Mouse (Mus musculus): Measurements from ENCODE around the gene Sema4a. TPM values are rescaled to one million over a fixed set of nuclear protein-coding genes. Genes with fewer than 3 reads are reported as not detected.

The Sema4a gene
- polyA plus RNA-seq, 1 experiment from 2014 or later = 5.3 TPM

DNA sequence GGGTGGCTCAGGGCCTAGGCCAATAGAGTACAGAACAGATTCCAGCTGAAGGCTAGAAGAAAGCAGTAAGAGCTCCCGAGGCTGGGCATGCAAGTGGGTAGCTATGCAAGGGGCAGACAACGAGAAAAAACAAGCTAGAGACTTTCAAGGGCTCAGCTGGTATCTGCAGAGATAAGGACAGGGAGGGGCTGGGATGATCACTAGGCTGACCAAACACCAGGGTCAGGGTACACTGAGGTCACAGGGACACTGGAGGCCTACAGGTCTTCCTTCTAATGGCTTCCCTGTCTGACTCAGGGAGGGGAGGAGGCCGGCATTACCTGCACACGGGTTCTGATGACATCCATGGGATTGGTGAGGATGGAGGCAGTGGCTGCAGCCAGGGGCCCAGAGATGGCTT, 45.3 kb downstream of the Sema4a start:
- DNase-seq (ENCODE audit: low spot score) = no peak
- no peak overlapping the region for H3K27ac ChIP-seq (replicated peaks; ENCODE audit: low read depth, low read length)
- H3K9ac ChIP-seq (replicated peaks; ENCODE audit: low read length) = no peak overlapping the region
- no peaks in the 10 kb centered on the region for H3K9me3 ChIP-seq (replicated peaks; ENCODE audit: control insufficient read depth, low read length)
- H3K4me2 ChIP-seq (ENCODE audit: low read depth, low read length) = no peak overlapping the region
- no peak overlapping the region for H3K4me3 ChIP-seq (ENCODE audit: low read depth, low read length)
- no peaks in the 10 kb centered on the region for H3K27me3 ChIP-seq (ENCODE audit: control insufficient read depth, insufficient read depth, low read length)
- WGBS = 80% methylated on average over 4 of the region's 4 CpGs
- peaks cover 3% of the 10 kb centered on the region for H3K36me3 ChIP-seq (replicated peaks; ENCODE audit: control insufficient read depth, insufficient read depth, low read depth, low read length)
- H3K4me1 ChIP-seq (ENCODE audit: control insufficient read depth, insufficient read depth, low read length) = no peaks in the 10 kb centered on the region
- no peak for ATAC-seq (replicated peaks; ENCODE audit: insufficient number of reproducible peaks, low FRiP score, low TSS enrichment, low read depth)

DNA sequence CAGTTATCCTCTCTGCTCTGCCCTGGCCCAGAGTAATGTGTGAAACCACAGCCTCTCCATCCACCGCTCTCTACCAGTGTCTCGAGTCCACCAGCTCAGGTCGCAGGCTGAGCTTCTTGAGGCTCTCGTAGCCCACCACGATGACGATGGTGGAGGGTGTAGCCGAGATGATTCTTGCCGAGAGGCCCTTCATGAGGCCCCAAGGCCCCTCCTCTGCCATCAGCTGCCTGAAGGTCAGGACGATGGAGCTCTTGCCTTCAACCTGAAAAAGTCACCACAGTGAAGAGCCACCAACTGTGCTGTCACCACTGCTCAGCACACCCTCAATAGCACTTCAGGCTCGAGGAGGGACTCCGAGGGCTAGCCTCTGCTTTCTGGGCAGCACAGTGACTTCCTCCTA, 48.3 kb downstream of the Sema4a start:
- H3K27me3 ChIP-seq (ENCODE audit: control insufficient read depth, insufficient read depth, low read length) = no peaks in the 10 kb centered on the region
- H3K4me3 ChIP-seq (ENCODE audit: low read depth, low read length) = no peak overlapping the region
- H3K4me2 ChIP-seq (ENCODE audit: low read depth, low read length) = no peak overlapping the region
- H3K9me3 ChIP-seq (replicated peaks; ENCODE audit: control insufficient read depth, low read length) = no peaks in the 10 kb centered on the region
- H3K27ac ChIP-seq (replicated peaks; ENCODE audit: low read depth, low read length) = no peak overlapping the region
- WGBS = 90% methylated on average over 11 of the region's 11 CpGs
- no peaks in the 10 kb centered on the region; the same call in 1 of the 2 replicates for H3K36me3 ChIP-seq (replicated peaks; ENCODE audit: control insufficient read depth, insufficient read depth, low read depth, low read length)
- ATAC-seq (replicated peaks; ENCODE audit: insufficient number of reproducible peaks, low FRiP score, low TSS enrichment, low read depth) (no peak), DNase-seq (ENCODE audit: low spot score) (no peak)
- H3K9ac ChIP-seq (replicated peaks; ENCODE audit: low read length) = no peak overlapping the region
- H3K4me1 ChIP-seq (ENCODE audit: control insufficient read depth, insufficient read depth, low read length) = no peaks in the 10 kb centered on the region

- H3K27me3 ChIP-seq (ENCODE audit: control insufficient read depth, insufficient read depth, low read length) = no peaks in the 10 kb centered on the region
- H3K9ac ChIP-seq (replicated peaks; ENCODE audit: low read length) = no peak overlapping the region
- H3K4me3 ChIP-seq (ENCODE audit: low read depth, low read length) = no peak overlapping the region
- 97% methylated on average over 4 of the region's 4 CpGs for WGBS
- no peak for ATAC-seq (replicated peaks; ENCODE audit: insufficient number of reproducible peaks, low FRiP score, low TSS enrichment, low read depth)
- H3K4me2 ChIP-seq (ENCODE audit: low read depth, low read length) = no peak overlapping the region
- H3K4me1 ChIP-seq (ENCODE audit: control insufficient read depth, insufficient read depth, low read length) = no peaks in the 10 kb centered on the region
- H3K9me3 ChIP-seq (replicated peaks; ENCODE audit: control insufficient read depth, low read length) = no peaks in the 10 kb centered on the region
- H3K36me3 ChIP-seq (replicated peaks; ENCODE audit: control insufficient read depth, insufficient read depth, low read depth, low read length) = no peaks in the 10 kb centered on the region; the same call in 1 of the 2 replicates
- no peak for DNase-seq (ENCODE audit: low spot score)
- H3K27ac ChIP-seq (replicated peaks; ENCODE audit: low read depth, low read length) = no peak overlapping the region
These were observed 49.3 kb downstream of the Sema4a start for GRCm38 (mm10) chr3:88411681-88412080.

DNA sequence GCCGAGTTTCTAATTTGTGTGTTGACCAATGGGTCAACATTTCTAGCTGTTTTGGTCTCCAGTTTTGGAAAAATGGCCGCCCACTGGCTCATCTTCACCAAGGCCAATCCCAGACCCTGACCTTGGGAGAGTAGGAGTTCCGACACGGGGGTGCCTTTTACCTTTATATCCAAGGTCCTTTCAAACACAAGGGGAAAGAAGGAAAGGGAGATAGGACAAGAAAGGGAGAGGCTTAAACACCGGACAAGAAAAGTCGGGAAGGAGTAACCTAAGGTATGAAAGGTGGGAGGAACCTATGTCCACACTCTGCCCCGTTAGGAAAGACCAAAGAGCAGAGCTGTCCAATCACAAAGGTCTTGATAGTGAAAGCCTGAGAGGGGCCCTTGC, 50.3 kb downstream of the Sema4a start:
- no peaks in the 10 kb centered on the region; the same call in 1 of the 2 replicates for H3K36me3 ChIP-seq (replicated peaks; ENCODE audit: control insufficient read depth, insufficient read depth, low read depth, low read length)
- no peak for DNase-seq (ENCODE audit: low spot score)
- no peaks in the 10 kb centered on the region for H3K27me3 ChIP-seq (ENCODE audit: control insufficient read depth, insufficient read depth, low read length)
- peak overlapping the region; percentile 71 for H3K4me2 ChIP-seq (ENCODE audit: low read depth, low read length)
- ATAC-seq (replicated peaks; ENCODE audit: insufficient number of reproducible peaks, low FRiP score, low TSS enrichment, low read depth) = no peak
- H3K9ac ChIP-seq (replicated peaks; ENCODE audit: low read length) = peak overlapping the region; percentile 89; the same call in 1 of the 2 replicates
- 25% methylated on average over 7 of the region's 7 CpGs for whole genome bisulfite sequencing
- peak overlapping the region; percentile 72 for H3K4me3 ChIP-seq (ENCODE audit: low read depth, low read length)
- H3K27ac ChIP-seq (replicated peaks; ENCODE audit: low read depth, low read length) = no peak overlapping the region
- no peaks in the 10 kb centered on the region for H3K4me1 ChIP-seq (ENCODE audit: control insufficient read depth, insufficient read depth, low read length)
- H3K9me3 ChIP-seq (replicated peaks; ENCODE audit: control insufficient read depth, low read length) = no peaks in the 10 kb centered on the region

DNA sequence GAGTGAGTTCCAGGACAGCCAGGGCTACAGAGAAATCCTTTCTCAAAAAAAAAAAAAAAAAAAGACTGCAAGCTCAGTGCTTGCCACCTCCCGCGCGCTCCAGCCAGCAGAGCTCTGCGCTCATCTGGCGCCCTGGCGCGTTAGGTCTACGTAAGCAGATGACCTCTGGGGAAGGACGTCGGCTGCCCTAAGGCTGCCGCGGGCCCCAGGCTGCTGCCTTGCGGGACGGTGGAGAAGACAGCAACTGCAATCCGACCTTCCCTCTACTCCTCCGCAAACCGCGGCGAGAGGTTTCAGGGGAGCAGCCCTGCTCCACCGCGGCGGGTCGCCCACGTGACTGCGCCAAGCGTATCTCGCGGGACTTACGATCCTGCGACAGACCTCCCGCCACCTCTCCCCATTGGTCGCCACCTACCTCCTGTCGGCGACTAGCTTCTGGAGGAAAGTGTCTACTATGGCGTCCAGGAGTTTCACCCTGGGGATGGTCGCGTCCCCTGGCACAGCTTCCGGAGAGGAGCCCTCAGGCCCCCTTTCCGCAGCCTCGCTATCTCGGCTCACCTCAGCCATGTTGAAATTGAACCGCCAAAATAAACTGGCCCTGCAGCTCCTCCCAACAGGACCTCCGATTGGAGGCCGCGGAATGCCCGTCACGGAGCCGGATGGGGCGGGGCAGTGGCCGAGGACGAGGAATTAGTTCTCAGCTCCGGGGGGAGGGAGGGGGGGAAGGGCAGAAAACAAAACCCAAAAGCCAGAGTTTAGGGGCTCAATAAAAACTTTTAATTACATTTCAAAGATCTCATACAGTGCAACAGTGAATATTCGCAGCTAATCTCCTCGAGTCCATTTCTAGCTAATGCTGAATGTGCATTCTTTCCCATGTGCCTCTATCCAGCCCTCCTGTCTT, 51.0 kb downstream of the Sema4a start, which contains the start of gene Pmf1:
Gene Pmf1 (minus strand): TSS at position 591 of the 904 bp plus-strand sequence.
- Histone ChIP-seq H3K4me3 (ENCODE audit: low read depth, low read length) (peak within 1 kb of the TSS; percentile 72), H3K4me2 (ENCODE audit: low read depth, low read length) (peak within 1 kb of the TSS; percentile 71), H3K9me3 (replicated peaks; ENCODE audit: control insufficient read depth, low read length) (no peaks in the 10 kb centered on the region), H3K36me3 (replicated peaks; ENCODE audit: control insufficient read depth, insufficient read depth, low read depth, low read length) (no peaks in the 10 kb centered on the region), H3K9ac (replicated peaks; ENCODE audit: low read length) (peak within 1 kb of the TSS; percentile 89), H3K4me1 (ENCODE audit: control insufficient read depth, insufficient read depth, low read length) (no peaks in the 10 kb centered on the region), H3K27me3 (ENCODE audit: control insufficient read depth, insufficient read depth, low read length) (no peaks in the 10 kb centered on the region), H3K27ac (replicated peaks; ENCODE audit: low read depth, low read length) (peak within 1 kb of the TSS; percentile 93)
- ATAC-seq (replicated peaks; ENCODE audit: insufficient number of reproducible peaks, low FRiP score, low TSS enrichment, low read depth) = peak; percentile 89
- DNase-seq (ENCODE audit: low spot score) = peak; percentile 91
- 0% methylated on average over 54 of the region's 54 CpGs for WGBS

DNA sequence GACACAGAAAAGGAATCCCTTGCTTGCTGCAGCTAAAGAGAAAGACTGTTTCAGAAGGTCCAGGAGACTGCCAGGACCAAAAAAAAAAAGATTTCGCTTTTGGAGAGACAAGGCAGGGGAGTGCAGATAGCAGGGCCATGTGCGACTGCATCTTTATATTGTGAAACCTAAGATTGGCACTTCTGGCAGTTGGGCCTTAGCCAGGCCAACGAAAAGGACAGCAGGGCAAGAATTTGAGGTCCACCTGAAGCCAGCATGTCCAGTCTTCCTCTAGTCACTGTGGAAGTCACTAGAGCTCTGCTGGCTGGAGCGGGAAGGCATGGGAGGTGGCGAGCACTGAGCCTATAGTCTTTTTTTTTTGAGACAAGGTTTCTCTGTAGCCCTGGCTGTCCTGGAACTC, 52.0 kb downstream of the Sema4a start:
- peak overlapping the region; percentile 71 for H3K4me2 ChIP-seq (ENCODE audit: low read depth, low read length)
- H3K4me3 ChIP-seq (ENCODE audit: low read depth, low read length) = peak overlapping the region; percentile 72
- H3K9ac ChIP-seq (replicated peaks; ENCODE audit: low read length) = peak overlapping the region; percentile 89
- no peaks in the 10 kb centered on the region for H3K36me3 ChIP-seq (replicated peaks; ENCODE audit: control insufficient read depth, insufficient read depth, low read depth, low read length)
- no peaks in the 10 kb centered on the region for H3K27me3 ChIP-seq (ENCODE audit: control insufficient read depth, insufficient read depth, low read length)
- ATAC-seq (replicated peaks; ENCODE audit: insufficient number of reproducible peaks, low FRiP score, low TSS enrichment, low read depth) (no peak), DNase-seq (ENCODE audit: low spot score) (no peak)
- H3K4me1 ChIP-seq (ENCODE audit: control insufficient read depth, insufficient read depth, low read length) = no peaks in the 10 kb centered on the region
- H3K9me3 ChIP-seq (replicated peaks; ENCODE audit: control insufficient read depth, low read length) = no peaks in the 10 kb centered on the region
- 65% methylated on average over 5 of the region's 5 CpGs for WGBS
- no peak overlapping the region for H3K27ac ChIP-seq (replicated peaks; ENCODE audit: low read depth, low read length)

DNA sequence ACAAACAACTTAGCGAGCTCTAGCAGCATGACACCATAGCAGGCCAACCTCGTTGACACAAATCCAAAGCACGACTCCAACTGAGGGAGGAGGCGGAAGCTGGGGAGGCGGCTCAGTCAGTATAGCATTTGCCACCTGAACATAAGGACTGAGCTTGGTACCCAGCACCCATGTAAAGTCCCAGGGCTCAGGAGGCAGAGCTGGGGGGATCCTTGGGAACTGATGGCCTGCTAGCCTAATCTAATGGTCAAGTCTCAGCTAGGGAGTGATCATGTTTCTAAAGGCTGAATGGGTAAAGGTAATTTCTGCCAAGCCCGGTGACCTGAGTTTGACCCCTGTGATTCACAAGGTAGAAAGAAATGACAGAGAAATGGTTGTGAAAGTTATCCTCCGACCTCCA, 53.5 kb downstream of the Sema4a start:
- H3K27me3 ChIP-seq (ENCODE audit: control insufficient read depth, insufficient read depth, low read length) = no peaks in the 10 kb centered on the region
- DNase-seq (ENCODE audit: low spot score) (no peak), ATAC-seq (replicated peaks; ENCODE audit: insufficient number of reproducible peaks, low FRiP score, low TSS enrichment, low read depth) (no peak)
- no peak overlapping the region for H3K4me3 ChIP-seq (ENCODE audit: low read depth, low read length)
- no peaks in the 10 kb centered on the region for H3K4me1 ChIP-seq (ENCODE audit: control insufficient read depth, insufficient read depth, low read length)
- H3K27ac ChIP-seq (replicated peaks; ENCODE audit: low read depth, low read length) = no peak overlapping the region
- 61% methylated on average over 7 of the region's 7 CpGs for WGBS
- H3K36me3 ChIP-seq (replicated peaks; ENCODE audit: control insufficient read depth, insufficient read depth, low read depth, low read length) = no peaks in the 10 kb centered on the region
- no peaks in the 10 kb centered on the region for H3K9me3 ChIP-seq (replicated peaks; ENCODE audit: control insufficient read depth, low read length)
- no peak overlapping the region for H3K4me2 ChIP-seq (ENCODE audit: low read depth, low read length)
- H3K9ac ChIP-seq (replicated peaks; ENCODE audit: low read length) = no peak overlapping the region

- no peaks in the 10 kb centered on the region for H3K4me1 ChIP-seq (ENCODE audit: control insufficient read depth, insufficient read depth, low read length)
- H3K27me3 ChIP-seq (ENCODE audit: control insufficient read depth, insufficient read depth, low read length) = no peaks in the 10 kb centered on the region
- H3K9ac ChIP-seq (replicated peaks; ENCODE audit: low read length) = no peak overlapping the region
- H3K27ac ChIP-seq (replicated peaks; ENCODE audit: low read depth, low read length) = no peak overlapping the region
- H3K36me3 ChIP-seq (replicated peaks; ENCODE audit: control insufficient read depth, insufficient read depth, low read depth, low read length) = no peaks in the 10 kb centered on the region
- DNase-seq (ENCODE audit: low spot score) = peak; percentile 91
- WGBS = 4% methylated on average over 2 of the region's 2 CpGs
- H3K4me3 ChIP-seq (ENCODE audit: low read depth, low read length) = no peak overlapping the region
- no peak for ATAC-seq (replicated peaks; ENCODE audit: insufficient number of reproducible peaks, low FRiP score, low TSS enrichment, low read depth)
- no peak overlapping the region for H3K4me2 ChIP-seq (ENCODE audit: low read depth, low read length)
- no peaks in the 10 kb centered on the region for H3K9me3 ChIP-seq (replicated peaks; ENCODE audit: control insufficient read depth, low read length)
These were observed 53.9 kb downstream of the Sema4a start for GRCm38 (mm10) chr3:88407090-88407489.
